Mouse (Mus musculus) MEL (cell line): Measurements from ENCODE around the gene Nobox. TPM values are rescaled to one million over a fixed set of nuclear protein-coding genes. Genes with fewer than 3 reads are reported as not detected.

Experiments
- DNase-seq: peaks from one replicate; pipeline ENCODE4 v3.0.0; 2011; ENCODE audit warnings: low read depth, low spot score
- H3K27ac ChIP-seq: 2 replicates; pipeline ENCODE4 v1.5.1; 2012; ENCODE audit warnings: low read depth, mild to moderate bottlenecking, control low read depth, low read length, moderate library complexity; ENCODE audit not compliant: control insufficient read depth
- H3K27me3 ChIP-seq, 2 experiments: fragments of 150-350 bp in 1 of 2; sonication (generic) in 1 of 2; 2 replicates each; pipeline ENCODE4 v1.6.1; 2012; ENCODE audit warnings: low read length in 2 of 2, mild to moderate bottlenecking in 2 of 2, improper control_type of control experiment in 1 of 2, moderate library complexity in 1 of 2; ENCODE audit not compliant: insufficient read depth in 2 of 2, control insufficient read depth in 1 of 2
- H3K36me3 ChIP-seq, 2 experiments: 2 replicates each; pipeline ENCODE4 v1.6.1; 2012 to 2014; ENCODE audit warnings: low read length in 2 of 2, improper control_type of control experiment in 1 of 2, inconsistent platforms in 1 of 2, mild to moderate bottlenecking in 1 of 2; ENCODE audit not compliant: insufficient read depth in 2 of 2, control insufficient read depth in 1 of 2
- H3K4me1 ChIP-seq, 2 experiments: fragments of 150-350 bp in 1 of 2; sonication (generic) in 1 of 2; 2 replicates each; pipeline ENCODE4 v1.6.1; 2012; ENCODE audit warnings: low read length in 2 of 2, improper control_type of control experiment in 1 of 2, mild to moderate bottlenecking in 1 of 2; ENCODE audit not compliant: insufficient read depth in 2 of 2, control insufficient read depth in 1 of 2
- H3K4me3 ChIP-seq, 2 experiments: fragments of 150-350 bp in 1 of 2; sonication (generic) in 1 of 2; 2 replicates each; pipeline ENCODE4 v1.5.1; 2012; ENCODE audit warnings: low read depth in 2 of 2, low read length in 2 of 2, mild to moderate bottlenecking in 2 of 2, moderate library complexity in 2 of 2, control low read depth in 1 of 2, improper control_type of control experiment in 1 of 2; ENCODE audit not compliant: control insufficient read depth in 1 of 2, insufficient read depth in 1 of 2
- H3K79me2 ChIP-seq: 2 replicates; pipeline ENCODE4 v1.6.1; 2012; ENCODE audit warnings: mild to moderate bottlenecking, low read length, moderate library complexity; ENCODE audit not compliant: control insufficient read depth, poor library complexity, insufficient read depth
- H3K9ac ChIP-seq: 2 replicates; pipeline ENCODE4 v1.6.1; 2012; ENCODE audit warnings: low read depth, mild to moderate bottlenecking, control low read depth, low read length, moderate library complexity; ENCODE audit not compliant: control insufficient read depth, poor library complexity, severe bottlenecking
- H3K9me3 ChIP-seq: fragments of 150-350 bp; sonication (generic); replicated peaks from 2 replicates; pipeline ENCODE4 v1.6.1; 2012; ENCODE audit warnings: mild to moderate bottlenecking, low read length, improper control_type of control experiment, moderate library complexity; ENCODE audit not compliant: insufficient read depth
- CHD1 ChIP-seq: IDR thresholded peaks from 2 replicates; pipeline ENCODE4 v1.6.1; 2012; ENCODE audit warnings: low read depth, mild to moderate bottlenecking, inconsistent platforms, low read length, improper control_type of control experiment
- CTCF ChIP-seq, 3 experiments: IDR thresholded peaks in 2 of 3; conservative IDR thresholded peaks in 1 of 3; 2 replicates each; pipeline ENCODE4 v1.5.1; 2011 to 2012; ENCODE audit warnings: low read length in 3 of 3, low read depth in 2 of 3, mild to moderate bottlenecking in 2 of 3, improper control_type of control experiment in 1 of 3, inconsistent platforms in 1 of 3, mixed read lengths in 1 of 3, moderate library complexity in 1 of 3; ENCODE audit not compliant: control insufficient read depth in 1 of 3, insufficient read depth in 1 of 3, poor library complexity in 1 of 3, severe bottlenecking in 1 of 3
- E2F4 ChIP-seq: IDR thresholded peaks from 2 replicates; pipeline ENCODE4 v1.6.1; 2011; ENCODE audit warnings: low read depth, low read length, improper control_type of control experiment, borderline replicate concordance
- ELF1 ChIP-seq: IDR thresholded peaks from 2 replicates; pipeline ENCODE4 v1.6.1; 2014; ENCODE audit warnings: low read depth, mild to moderate bottlenecking, inconsistent platforms, low read length, improper control_type of control experiment, moderate library complexity
- GABPA ChIP-seq: IDR thresholded peaks from 2 replicates; pipeline ENCODE4 v1.6.1; 2012; ENCODE audit warnings: low read depth, mild to moderate bottlenecking, inconsistent platforms, low read length, improper control_type of control experiment, moderate library complexity
- JUND ChIP-seq: IDR thresholded peaks from 2 replicates; pipeline ENCODE4 v1.6.1; 2011; ENCODE audit warnings: low read depth, mild to moderate bottlenecking, improper control_type of control experiment, low read length
- KAT2A ChIP-seq: conservative IDR thresholded peaks from 2 replicates; pipeline ENCODE4 v1.6.1; 2012; ENCODE audit warnings: low read depth, low read length, improper control_type of control experiment, inconsistent platforms
- MAX ChIP-seq: IDR thresholded peaks from 2 replicates; pipeline ENCODE4 v1.6.1; 2011; ENCODE audit warnings: low read length, improper control_type of control experiment
- MEF2A ChIP-seq: IDR thresholded peaks from 2 replicates; pipeline ENCODE4 v1.6.1; 2014; ENCODE audit warnings: low read depth, mild to moderate bottlenecking, inconsistent platforms, low read length, improper control_type of control experiment; ENCODE audit not compliant: poor library complexity, insufficient replicate concordance, severe bottlenecking; ENCODE audit errors: extremely low read depth
- MYB ChIP-seq: IDR thresholded peaks from 2 replicates; pipeline ENCODE4 v1.6.1; 2011; ENCODE audit warnings: mild to moderate bottlenecking, low read depth, low read length, improper control_type of control experiment
- MYC ChIP-seq: IDR thresholded peaks from 2 replicates; pipeline ENCODE4 v1.6.1; 2011; ENCODE audit warnings: low read depth, mild to moderate bottlenecking, low read length, improper control_type of control experiment, moderate library complexity
- NRF1 ChIP-seq: IDR thresholded peaks from 2 replicates; pipeline ENCODE4 v1.6.1; 2014; ENCODE audit warnings: low read depth, mild to moderate bottlenecking, inconsistent platforms, low read length, improper control_type of control experiment, moderate library complexity; ENCODE audit not compliant: poor library complexity, insufficient read depth, severe bottlenecking
- POLR2A ChIP-seq, 2 experiments: IDR thresholded peaks; 2 replicates each; pipeline ENCODE4 v1.6.1; 2011 to 2012; ENCODE audit warnings: low read length in 2 of 2, mild to moderate bottlenecking in 2 of 2, control low read depth in 1 of 2, improper control_type of control experiment in 1 of 2, low read depth in 1 of 2, moderate library complexity in 1 of 2; ENCODE audit not compliant: control insufficient read depth in 1 of 2, insufficient read depth in 1 of 2, poor library complexity in 1 of 2
- POLR2AphosphoS5 ChIP-seq: IDR thresholded peaks from 2 replicates; pipeline ENCODE4 v1.6.1; 2012; ENCODE audit warnings: low read depth, borderline replicate concordance, mild to moderate bottlenecking, inconsistent platforms, low read length, moderate library complexity, mixed read lengths
- RAD21 ChIP-seq: IDR thresholded peaks from 2 replicates; pipeline ENCODE4 v1.6.1; 2011; ENCODE audit warnings: mild to moderate bottlenecking, low read depth, low read length, improper control_type of control experiment
- SIN3A ChIP-seq: IDR thresholded peaks from 2 replicates; pipeline ENCODE4 v1.6.1; 2012; ENCODE audit warnings: low read length, improper control_type of control experiment, inconsistent platforms
- SMC3 ChIP-seq: IDR thresholded peaks from 2 replicates; pipeline ENCODE4 v1.6.1; 2011; ENCODE audit warnings: low read depth, low read length, improper control_type of control experiment
- TBP ChIP-seq: IDR thresholded peaks from 2 replicates; pipeline ENCODE4 v1.8.0; 2011; ENCODE audit warnings: low read depth, low read length, improper control_type of control experiment
- ZC3H11A ChIP-seq: IDR thresholded peaks from 2 replicates; pipeline ENCODE4 v1.6.1; 2012; ENCODE audit warnings: low read depth, mild to moderate bottlenecking, inconsistent platforms, low read length, improper control_type of control experiment
- polyA plus RNA-seq, 2 experiments: library from polyadenylated mRNA; stranded (reverse) in 1 of 2; unstranded in 1 of 2; fragments of >175 nt in 1 of 2; fragments of >200 nt in 1 of 2; gene quantifications; 2 replicates each; pipeline versions ENCODE4 v1.2.1 to v1.2.4; 2012; ENCODE audit warnings: low replicate concordance in 2 of 2, low read depth in 1 of 2; ENCODE audit not compliant: insufficient read length in 2 of 2, insufficient read depth in 1 of 2, missing spikeins in 1 of 2
- total RNA-seq: library from RNA; depleted of rRNA; stranded (reverse); fragments of 300-350 nt; gene quantifications from 2 replicates; pipeline ENCODE4 v1.2.3, GENCODE M21; 2012

Nobox gene
- total and polyA plus RNA-seq, 3 experiments, result not detected

DNA sequence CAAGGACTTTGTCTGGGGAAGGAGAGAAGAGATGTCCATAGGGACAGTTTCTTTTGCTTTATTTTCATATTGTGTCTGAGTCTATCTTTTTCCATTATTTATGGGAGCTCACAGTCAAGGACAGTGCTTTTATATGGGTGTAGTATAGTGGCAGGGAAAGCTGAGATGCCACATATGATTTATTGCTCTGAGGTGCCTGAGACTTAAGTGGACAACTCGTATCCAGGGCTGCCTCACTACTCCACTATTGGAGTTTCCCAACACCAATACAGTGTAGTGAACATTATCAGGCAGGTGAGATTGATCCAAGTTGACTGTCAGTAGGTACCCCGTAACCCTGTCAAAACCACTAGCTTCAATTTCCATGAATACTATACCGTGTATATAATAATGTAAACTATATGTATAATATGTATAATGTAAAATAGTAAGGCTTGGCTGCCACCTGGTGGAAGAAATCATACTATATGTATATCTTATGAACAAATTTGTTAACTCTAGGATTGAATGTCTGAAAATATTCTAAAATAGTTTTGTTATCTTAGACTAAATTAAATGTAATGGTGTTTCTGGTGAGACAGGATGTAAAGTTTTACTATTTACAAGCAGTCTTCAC, 26.4 kb upstream of the Nobox start:
- H3K9me3 ChIP-seq, result no peaks in the 10 kb centered on the region
- TF ChIP-seq ELF1 (no peak), SMC3 (peak; percentile 34), RAD21 (peak; percentile 57), ZC3H11A (peak; percentile 22; the same call in 1 of the 2 replicates), CTCF (IDR thresholded peaks at IDR 0.05 in 2 of 3, conservative IDR thresholded peaks at IDR 0.05 in 1 of 3; ENCODE audit: control insufficient read depth in 1 of 3, insufficient read depth in 1 of 3, low read depth in 2 of 3, low read length in 3 of 3, poor library complexity in 1 of 3, severe bottlenecking in 1 of 3) (peak in 1 of 3 experiments; percentile 39; a peak in 2 of 6 replicates)
- TF ChIP-seq, all 39 proteins: peak for 4
- DNase-seq, result peak; percentile 35
- no peak overlapping the region for H3K4me3 ChIP-seq
- no peak overlapping the region for H3K9ac ChIP-seq
- no peak overlapping the region for H3K27ac ChIP-seq
- no peaks in the 10 kb centered on the region for H3K79me2 ChIP-seq
- H3K27me3 ChIP-seq, result no peaks in the 10 kb centered on the region
- no peaks in the 10 kb centered on the region for H3K36me3 ChIP-seq
- H3K4me1 ChIP-seq, result no peaks in the 10 kb centered on the region

DNA sequence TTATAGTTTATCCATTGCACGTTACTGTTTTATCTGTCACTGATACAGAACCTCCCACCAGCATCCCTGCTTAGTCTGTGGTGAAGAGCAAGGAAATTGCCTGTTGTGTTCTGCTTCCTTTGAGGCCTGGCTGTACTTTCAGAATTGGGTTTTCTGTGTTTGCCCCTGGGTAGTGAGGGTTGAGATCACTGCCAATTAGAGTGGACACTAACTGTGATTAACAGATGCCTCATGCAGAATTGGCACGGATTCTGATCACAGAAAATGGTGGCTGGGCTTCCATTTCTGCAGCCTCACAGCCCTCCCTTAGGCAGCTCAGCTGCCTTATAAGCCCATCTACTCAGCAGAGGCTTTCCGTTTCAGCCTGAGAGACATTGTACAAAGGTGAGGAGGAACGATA, 24.1 kb upstream of the Nobox start:
- H3K79me2 ChIP-seq, result no peaks in the 10 kb centered on the region
- H3K4me1 ChIP-seq, result no peaks in the 10 kb centered on the region
- no peak overlapping the region for H3K27ac ChIP-seq
- no peaks in the 10 kb centered on the region for H3K27me3 ChIP-seq
- H3K9ac ChIP-seq, result no peak overlapping the region
- H3K36me3 ChIP-seq, result no peaks in the 10 kb centered on the region
- H3K4me3 ChIP-seq, result no peak overlapping the region
- H3K9me3 ChIP-seq, result no peaks in the 10 kb centered on the region
- DNase-seq, result no peak
- TF ChIP-seq POLR2A (IDR thresholded peaks at IDR 0.05; ENCODE audit: control insufficient read depth in 1 of 2, insufficient read depth in 1 of 2, low read depth in 1 of 2, low read length in 2 of 2, poor library complexity in 1 of 2) (no peak), SIN3A (no peak), JUND (no peak), MEF2A (no peak), MYB (no peak), CTCF (IDR thresholded peaks at IDR 0.05 in 2 of 3, conservative IDR thresholded peaks at IDR 0.05 in 1 of 3; ENCODE audit: control insufficient read depth in 1 of 3, insufficient read depth in 1 of 3, low read depth in 2 of 3, low read length in 3 of 3, poor library complexity in 1 of 3, severe bottlenecking in 1 of 3) (no peak), MYC (no peak), ELF1 (no peak), POLR2AphosphoS5 (no peak), ZC3H11A (no peak), CHD1 (no peak), GABPA (no peak), NRF1 (no peak), TBP (no peak), KAT2A (no peak), MAX (no peak), E2F4 (no peak), RAD21 (no peak)
